ENCODE assay signal across 30 mouse cellular contexts in the genomic region with DNA sequence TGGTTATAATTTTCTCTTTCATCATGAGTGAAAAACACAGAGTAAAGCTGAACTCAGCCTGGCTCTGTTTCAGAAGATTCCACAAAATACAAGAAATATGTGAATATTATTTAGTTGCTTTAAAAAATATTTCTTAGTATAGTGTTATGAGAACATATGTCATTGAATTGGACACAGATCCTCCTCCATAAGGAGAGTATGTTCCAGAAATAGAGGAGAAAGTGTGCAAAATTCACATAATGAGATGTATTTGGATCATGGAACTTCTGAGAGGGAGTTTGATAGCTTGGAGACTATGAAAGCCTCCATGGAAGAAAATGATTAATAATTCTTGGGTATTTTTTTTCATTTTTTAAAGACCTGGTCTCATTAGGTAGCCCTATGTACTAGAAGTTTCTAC. TPM values are rescaled to one million over a fixed set of nuclear protein-coding genes. Genes with fewer than 3 reads are reported as not detected.
A peak's percentile ranks its signal among the peaks of the same experiment; 100 is the strongest.
DNase-seq lines count a peak whose midpoint lies in the region; ATAC-seq and TF ChIP-seq lines count a peak whose summit lies in the region.
"Had no signal": no experiment of that assay in that cellular context is flagged by ENCODE, and none has a peak within 500 bp of the region (broad histone marks: within the 10 kb centered on the region; RNA-seq: fewer than 3 reads in every experiment).

No protein-coding gene starts in this region.

- no peak for ATAC-seq in embryonic facial prominence, embryonic 14.5 days (ENCODE audit: low read depth)
- ATAC-seq in kidney, postnatal 0 days (replicated peaks; ENCODE audit: low FRiP score, low read depth), result no peak
- no peak for ATAC-seq in kidney, embryonic 15.5 days (replicated peaks; ENCODE audit: low FRiP score)
- ATAC-seq in neural tube, embryonic 15.5 days (ENCODE audit: low FRiP score), result no peak
- ATAC-seq: activated CD4-positive, CD25-positive, alpha-beta regulatory T cell, adult 4 months; CD4-positive, CD25-positive, alpha-beta regulatory T cell, adult 4 months; forebrain, embryonic 14.5 days; forebrain, embryonic 16.5 days; Patski had no signal

- TF ChIP-seq CTCF in kidney, postnatal 0 days (IDR thresholded peaks at IDR 0.05; ENCODE audit: low read depth), result no peak

- H3K36me3 ChIP-seq in embryonic facial prominence, embryonic 14.5 days (ENCODE audit: control insufficient read depth, insufficient read depth, low read length), result no peaks in the 10 kb centered on the region
- no peaks in the 10 kb centered on the region for H3K36me3 ChIP-seq in embryonic facial prominence, embryonic 10.5 days (replicated peaks)
- no peaks in the 10 kb centered on the region for H3K36me3 ChIP-seq in kidney, postnatal 0 days (ENCODE audit: insufficient read depth, low read length)
- H3K36me3 ChIP-seq in kidney, embryonic 15.5 days, result no peaks in the 10 kb centered on the region
- no peaks in the 10 kb centered on the region for H3K36me3 ChIP-seq in neural tube, embryonic 15.5 days
- H3K36me3 ChIP-seq: embryonic facial prominence, embryonic 12.5 days; embryonic facial prominence, embryonic 15.5 days; forebrain, embryonic 10.5 days; forebrain, embryonic 12.5 days; G1E had no signal

- no peaks in the 10 kb centered on the region for H3K4me1 ChIP-seq in embryonic facial prominence, embryonic 14.5 days (ENCODE audit: control insufficient read depth, insufficient read depth, low read length)
- H3K4me1 ChIP-seq in embryonic facial prominence, embryonic 10.5 days, result no peaks in the 10 kb centered on the region
- H3K4me1 ChIP-seq in kidney, postnatal 0 days (replicated peaks; ENCODE audit: insufficient read depth, low read length), result no peaks in the 10 kb centered on the region
- H3K4me1 ChIP-seq in kidney, embryonic 15.5 days, result no peaks in the 10 kb centered on the region
- H3K4me1 ChIP-seq in neural tube, embryonic 15.5 days, result no peaks in the 10 kb centered on the region
- H3K4me1 ChIP-seq: embryonic facial prominence, embryonic 12.5 days; embryonic facial prominence, embryonic 15.5 days; forebrain, embryonic 10.5 days; forebrain, embryonic 12.5 days had no signal

- H3K4me3 ChIP-seq in embryonic facial prominence, embryonic 14.5 days (ENCODE audit: low read depth, low read length), result no peak overlapping the region
- H3K4me3 ChIP-seq in embryonic facial prominence, embryonic 10.5 days, result no peak overlapping the region
- H3K4me3 ChIP-seq in kidney, postnatal 0 days (replicated peaks; ENCODE audit: low read depth, low read length), result no peak overlapping the region
- H3K4me3 ChIP-seq in kidney, embryonic 15.5 days (replicated peaks), result no peak overlapping the region
- H3K4me3 ChIP-seq in neural tube, embryonic 15.5 days (replicated peaks), result no peak overlapping the region
- H3K4me3 ChIP-seq: embryonic facial prominence, embryonic 12.5 days; embryonic facial prominence, embryonic 15.5 days; erythroblast, embryonic 14.5 days; forebrain, embryonic 10.5 days; forebrain, embryonic 12.5 days had no signal

- no peak overlapping the region for H3K27ac ChIP-seq in embryonic facial prominence, embryonic 14.5 days (replicated peaks; ENCODE audit: low read depth, low read length)
- H3K27ac ChIP-seq in embryonic facial prominence, embryonic 10.5 days (replicated peaks), result no peak overlapping the region
- no peak overlapping the region for H3K27ac ChIP-seq in kidney, postnatal 0 days
- H3K27ac ChIP-seq in kidney, embryonic 15.5 days, result no peak overlapping the region
- no peak overlapping the region for H3K27ac ChIP-seq in neural tube, embryonic 15.5 days (replicated peaks)
- H3K27ac ChIP-seq: embryonic facial prominence, embryonic 12.5 days; embryonic facial prominence, embryonic 15.5 days; forebrain, embryonic 10.5 days; forebrain, embryonic 12.5 days had no signal

- peak; percentile 12 for DNase-seq in embryonic facial prominence, embryonic 14.5 days (ENCODE audit: low spot score)
- no peak for DNase-seq in embryonic facial prominence, embryonic 10.5 days (ENCODE audit: low spot score)
- DNase-seq in kidney, postnatal 0 days (ENCODE audit: low spot score), result peak; percentile 33
- peak; percentile 44 for DNase-seq in brain, adult 2 months (ENCODE audit: low read depth, low spot score)
- DNase-seq: adrenal gland, adult 8-10 months; adrenal gland, postnatal 14 days; adrenal gland, postnatal 36 days; B cell, adult 2 months; cerebellum, adult 11 months; cerebellum, adult 18-20 months; cerebellum, adult 8-10 months; cerebellum, adult 9-11 months; cerebellum, postnatal 14 days; cerebellum, postnatal 36 days; embryo, embryonic 11 days had no signal

- H3K4me2 ChIP-seq in embryonic facial prominence, embryonic 14.5 days (ENCODE audit: low read depth, low read length), result no peak overlapping the region
- no peak overlapping the region for H3K4me2 ChIP-seq in kidney, postnatal 0 days (ENCODE audit: low read length)
- no peak overlapping the region for H3K4me2 ChIP-seq in kidney, embryonic 15.5 days
- H3K4me2 ChIP-seq in neural tube, embryonic 15.5 days, result no peak overlapping the region
- H3K4me2 ChIP-seq: embryonic facial prominence, embryonic 12.5 days; embryonic facial prominence, embryonic 15.5 days; forebrain, embryonic 12.5 days had no signal

- no peaks in the 10 kb centered on the region for H3K27me3 ChIP-seq in embryonic facial prominence, embryonic 14.5 days (replicated peaks; ENCODE audit: control insufficient read depth, insufficient read depth, low read length)
- H3K27me3 ChIP-seq in embryonic facial prominence, embryonic 10.5 days (replicated peaks; ENCODE audit: low read depth, poor library complexity, severe bottlenecking), result no peaks in the 10 kb centered on the region
- H3K27me3 ChIP-seq in kidney, postnatal 0 days (ENCODE audit: insufficient read depth, low read length), result no peaks in the 10 kb centered on the region
- no peaks in the 10 kb centered on the region for H3K27me3 ChIP-seq in kidney, embryonic 15.5 days
- H3K27me3 ChIP-seq in neural tube, embryonic 15.5 days (replicated peaks), result no peaks in the 10 kb centered on the region
- H3K27me3 ChIP-seq: CH12.LX; embryonic facial prominence, embryonic 12.5 days; embryonic facial prominence, embryonic 15.5 days; forebrain, embryonic 12.5 days had no signal

- no peak overlapping the region for H3K9ac ChIP-seq in embryonic facial prominence, embryonic 14.5 days (ENCODE audit: low read depth, low read length)
- no peak overlapping the region for H3K9ac ChIP-seq in kidney, postnatal 0 days (ENCODE audit: low read depth, low read length)
- H3K9ac ChIP-seq in kidney, embryonic 15.5 days, result no peak overlapping the region
- H3K9ac ChIP-seq in neural tube, embryonic 15.5 days (replicated peaks), result no peak overlapping the region
- H3K9ac ChIP-seq: embryonic facial prominence, embryonic 12.5 days; embryonic facial prominence, embryonic 15.5 days; forebrain, embryonic 12.5 days had no signal

- H3K9me3 ChIP-seq in embryonic facial prominence, embryonic 14.5 days (ENCODE audit: control insufficient read depth, low read length), result no peaks in the 10 kb centered on the region
- H3K9me3 ChIP-seq in embryonic facial prominence, embryonic 10.5 days, result no peaks in the 10 kb centered on the region
- H3K9me3 ChIP-seq in kidney, postnatal 0 days (replicated peaks; ENCODE audit: low read length), result no peaks in the 10 kb centered on the region
- H3K9me3 ChIP-seq in kidney, embryonic 15.5 days (replicated peaks), result no peaks in the 10 kb centered on the region
- no peaks in the 10 kb centered on the region for H3K9me3 ChIP-seq in neural tube, embryonic 15.5 days (replicated peaks)
- H3K9me3 ChIP-seq: embryonic facial prominence, embryonic 12.5 days; embryonic facial prominence, embryonic 15.5 days; forebrain, embryonic 10.5 days; forebrain, embryonic 12.5 days; G1E had no signal

RNA-seq across cellular contexts. Expression of gene Themis, which starts 13.4 kb away (rescaled TPM):
- polyA plus RNA-seq in embryonic facial prominence, embryonic 14.5 days (2014; fragmentation: Nextera tagmentation; extraction: Ambion mirVana), result not detected in 2 replicates
- polyA plus RNA-seq in embryonic facial prominence, embryonic 10.5 days (2016; fragmentation: Nextera tagmentation; extraction: Ambion mirVana), result 0.11 TPM in 1 of 2 replicates, not detected in the other
- polyA plus RNA-seq in kidney, postnatal 0 days (2015; fragmentation: Nextera tagmentation; extraction: Ambion mirVana), result not detected in 2 replicates
- polyA plus RNA-seq in kidney, embryonic 15.5 days (2015; fragmentation: Nextera tagmentation; extraction: Ambion mirVana), result not detected in 2 replicates
- polyA plus RNA-seq in neural tube, embryonic 15.5 days (2015; fragmentation: Nextera tagmentation; extraction: Ambion mirVana), result 4.6 TPM in 1 of 2 replicates, not detected in the other
- polyA plus RNA-seq: brain, embryonic 14.5 days; embryonic facial prominence, embryonic 12.5 days; embryonic facial prominence, embryonic 15.5 days; erythroblast, embryonic 14.5 days; forebrain, embryonic 10.5 days; forebrain, embryonic 12.5 days; forebrain, embryonic 14.5 days; forebrain, embryonic 16.5 days; G1E; Patski had no signal
